11 mouse cellular contexts compared by ENCODE assay signal in genomic region chr7:26779799-26780416, GRCm38 (mm10). TPM values are rescaled to one million over a fixed set of nuclear protein-coding genes. Genes with fewer than 3 reads are reported as not detected.
DNase-seq lines count a peak whose midpoint lies in the region; ATAC-seq and TF ChIP-seq lines count a peak whose summit lies in the region.
"Had no signal": no experiment of that assay in that cellular context is flagged by ENCODE, and none has a peak within 500 bp of the region (broad histone marks: within the 10 kb centered on the region; RNA-seq: fewer than 3 reads in every experiment).

No protein-coding gene starts in this region.

- no peaks in the 10 kb centered on the region for H3K4me1 ChIP-seq in liver, embryonic 11.5 days (replicated peaks; ENCODE audit: control insufficient read depth, insufficient read depth, low read length)
- H3K4me1 ChIP-seq in hindbrain, postnatal 0 days (ENCODE audit: insufficient read depth, low read length): no peaks in the 10 kb centered on the region

- H3K4me3 ChIP-seq in liver, embryonic 11.5 days (ENCODE audit: low read depth, low read length): no peak overlapping the region
- no peak overlapping the region for H3K4me3 ChIP-seq in hindbrain, postnatal 0 days (ENCODE audit: low read length)

- no peaks in the 10 kb centered on the region for H3K36me3 ChIP-seq in liver, embryonic 11.5 days (ENCODE audit: control insufficient read depth, insufficient read depth, low read length)
- no peaks in the 10 kb centered on the region for H3K36me3 ChIP-seq in hindbrain, postnatal 0 days (ENCODE audit: insufficient read depth, low read length)

- no peak overlapping the region for H3K9ac ChIP-seq in liver, embryonic 11.5 days (ENCODE audit: low read depth, low read length)
- no peak overlapping the region for H3K9ac ChIP-seq in hindbrain, postnatal 0 days (replicated peaks; ENCODE audit: low read length)

- 80% methylated on average over 5 of the region's 5 CpGs for WGBS in liver, embryonic 11.5 days
- WGBS in hindbrain, postnatal 0 days: 78% methylated on average over 5 of the region's 5 CpGs

- H3K9me3 ChIP-seq in liver, embryonic 11.5 days (ENCODE audit: control insufficient read depth, low read length): no peaks in the 10 kb centered on the region
- no peaks in the 10 kb centered on the region for H3K9me3 ChIP-seq in hindbrain, postnatal 0 days (ENCODE audit: low read length)

- H3K27ac ChIP-seq in liver, embryonic 11.5 days (ENCODE audit: low read depth, low read length): no peak overlapping the region
- H3K27ac ChIP-seq in hindbrain, postnatal 0 days: no peak overlapping the region

- 0 out of 2 replicates have a peak, but pooled peaks have one; percentile 51 for ATAC-seq in liver, embryonic 11.5 days (replicated peaks; ENCODE audit: low FRiP score)
- ATAC-seq in common myeloid progenitor, adult 5-6 weeks (replicated peaks; ENCODE audit: low read depth, poor library complexity, severe bottlenecking): peak; percentile 77
- ATAC-seq in hindbrain, postnatal 0 days: peak; percentile 67
- ATAC-seq in neutrophil, adult 5-6 weeks (ENCODE audit: extremely low read depth, insufficient number of reproducible peaks, low FRiP score, poor library complexity, severe bottlenecking): peak; percentile 66; the same call in 1 of the 2 replicates
- ATAC-seq: intestine, embryonic 16.5 days had no signal

- DNase-seq in liver, embryonic 11.5 days (ENCODE audit: low spot score): no peak
- no peak for DNase-seq in liver
- peak; percentile 28 for DNase-seq in hindbrain, postnatal 0 days (ENCODE audit: low spot score)
- no peak for DNase-seq in adrenal gland, postnatal 14 days
- DNase-seq in urinary bladder, adult 18-20 months (ENCODE audit: low spot score in 2 of 2): no peak
- no peak for DNase-seq in kidney, adult 11 months
- DNase-seq: cerebellum, postnatal 36 days had no signal

- TF ChIP-seq CTCF in hindbrain, postnatal 0 days (IDR thresholded peaks at IDR 0.05; ENCODE audit: low read depth): no peak

- H3K27me3 ChIP-seq in liver, embryonic 11.5 days (replicated peaks; ENCODE audit: control insufficient read depth, insufficient read depth, low read length): no peaks in the 10 kb centered on the region
- no peaks in the 10 kb centered on the region for H3K27me3 ChIP-seq in hindbrain, postnatal 0 days (ENCODE audit: insufficient read depth, low read length)

- no peak overlapping the region for H3K4me2 ChIP-seq in liver, embryonic 11.5 days
- peak overlapping the region; percentile 23; the same call in 1 of the 2 replicates for H3K4me2 ChIP-seq in hindbrain, postnatal 0 days (ENCODE audit: low read depth, low read length)

RNA-seq across cellular contexts. Expression of gene Cyp2b19, which starts 23.0 kb away (rescaled TPM):
- not detected in 2 replicates for polyA plus RNA-seq in liver, embryonic 11.5 days (2014; fragmentation: Nextera tagmentation; extraction: Ambion mirVana)
- total RNA-seq in common myeloid progenitor, adult 5-6 weeks (2017): not detected in 2 replicates
- not detected in 2 replicates for total RNA-seq in hindbrain, postnatal 0 days (2014; rRNA removed)
- polyA plus RNA-seq in hindbrain, postnatal 0 days (2015; fragmentation: Nextera tagmentation; extraction: Ambion mirVana): 0.23 and 0.71 TPM in 2 replicates
- total RNA-seq in neutrophil, adult 5-6 weeks (2017): not detected in 2 replicates
- 0.26 TPM in 1 of 2 replicates, not detected in the other for total RNA-seq in adrenal gland, postnatal 14 days (2021)
- polyA plus RNA-seq: intestine, embryonic 16.5 days had no signal

RNA-seq across cellular contexts. Expression of gene Cyp2g1, which starts 28.8 kb away (rescaled TPM):
- polyA plus RNA-seq in liver, embryonic 11.5 days (2014; fragmentation: Nextera tagmentation; extraction: Ambion mirVana): not detected in 2 replicates
- total RNA-seq in common myeloid progenitor, adult 5-6 weeks (2017): not detected in 2 replicates
- not detected in 2 replicates for total RNA-seq in hindbrain, postnatal 0 days (2014; rRNA removed)
- 0.08 TPM in 1 of 2 replicates, not detected in the other for polyA plus RNA-seq in hindbrain, postnatal 0 days (2015; fragmentation: Nextera tagmentation; extraction: Ambion mirVana)
- not detected in 2 replicates for total RNA-seq in neutrophil, adult 5-6 weeks (2017)
- 1.6 TPM in 1 of 2 replicates, not detected in the other for total RNA-seq in adrenal gland, postnatal 14 days (2021)
- polyA plus RNA-seq: intestine, embryonic 16.5 days; testis, adult 2 months had no signal

RNA-seq across cellular contexts. Expression of gene Cyp2a5, which starts 55.2 kb away (rescaled TPM):
- not detected in 2 replicates for polyA plus RNA-seq in liver, embryonic 11.5 days (2014; fragmentation: Nextera tagmentation; extraction: Ambion mirVana)
- total RNA-seq in common myeloid progenitor, adult 5-6 weeks (2017): not detected in 2 replicates
- 0.10 and 2.0 TPM in 2 replicates for total RNA-seq in hindbrain, postnatal 0 days (2014; rRNA removed)
- 0.23 and 0.49 TPM in 2 replicates for polyA plus RNA-seq in hindbrain, postnatal 0 days (2015; fragmentation: Nextera tagmentation; extraction: Ambion mirVana)
- total RNA-seq in neutrophil, adult 5-6 weeks (2017): not detected in 2 replicates
- 1.8 and 33.4 TPM in 2 replicates for total RNA-seq in adrenal gland, postnatal 14 days (2021)
